Mouse (Mus musculus) G1E (cell line): ENCODE measurements around the gene Dnajc13.

ENCODE experiments used
- CTCF ChIP-seq: IDR thresholded peaks from 2 replicates; pipeline ENCODE4 v1.5.1; 2012; ENCODE audit warnings: low read depth, low read length, inconsistent platforms, mixed read lengths
- GATA1 ChIP-seq: IDR thresholded peaks from 2 replicates; pipeline ENCODE4 v1.6.1; 2012; ENCODE audit warnings: borderline replicate concordance, low read length, inconsistent platforms, mixed read lengths
- GATA2 ChIP-seq: IDR thresholded peaks from 2 replicates; pipeline ENCODE4 v1.6.1; 2012; ENCODE audit warnings: low read depth, low read length, inconsistent platforms, borderline replicate concordance
- POLR2AphosphoS5 ChIP-seq: IDR thresholded peaks from 2 replicates; pipeline ENCODE4 v1.6.1; 2012; ENCODE audit warnings: low read depth, low read length, inconsistent platforms; ENCODE audit not compliant: insufficient replicate concordance
- TAL1 ChIP-seq: conservative IDR thresholded peaks from 2 replicates; pipeline ENCODE4 v1.6.1; 2012; ENCODE audit warnings: low read depth, low read length, inconsistent platforms, mixed read lengths

DNA sequence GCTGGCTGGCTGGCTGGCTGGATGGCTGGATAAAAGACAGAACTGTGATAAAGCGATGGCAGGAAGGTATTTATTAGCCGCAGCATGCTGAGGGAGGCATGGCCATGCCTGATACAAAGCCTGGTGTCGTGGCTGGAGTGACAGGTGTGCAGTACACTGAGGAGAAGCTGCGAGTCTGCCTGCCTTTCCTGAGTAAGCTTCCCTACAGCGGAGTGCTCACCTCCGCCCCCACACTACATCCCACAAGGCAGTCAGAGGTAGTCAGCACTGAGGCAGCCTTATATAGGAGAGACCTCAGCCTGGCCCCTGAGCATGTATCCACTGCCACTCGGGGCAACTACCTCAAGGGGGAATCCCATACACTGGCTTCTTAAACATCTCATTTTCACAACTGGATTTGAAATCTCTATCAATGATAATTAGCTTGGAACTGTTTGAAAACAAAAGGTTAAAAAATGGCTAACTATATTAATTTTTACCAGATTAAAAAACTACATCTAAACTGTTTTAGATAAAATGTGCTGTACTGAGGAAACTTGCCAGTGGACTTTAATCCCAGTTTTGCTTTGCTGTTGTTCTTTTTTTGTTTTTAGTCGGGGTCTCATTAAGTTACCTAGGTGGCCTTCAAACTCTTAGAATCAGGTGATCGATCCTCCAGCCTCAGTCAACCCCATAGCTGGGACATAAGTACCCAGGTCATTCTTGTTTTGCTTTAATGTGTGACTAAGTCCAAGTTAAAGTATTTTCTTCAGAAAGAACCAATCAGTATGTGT lies 8.1 kb downstream of the Dnajc13 start:
- TF ChIP-seq CTCF (no peak), POLR2AphosphoS5 (no peak), TAL1 (no peak), GATA1 (no peak), GATA2 (no peak)
